Mouse (Mus musculus): Measurements from ENCODE around the gene Ptpdc1. TPM values are rescaled to one million over a fixed set of nuclear protein-coding genes. Genes with fewer than 3 reads are reported as not detected.

Ptpdc1 gene
- polyA plus RNA-seq, 1 experiment: 2.9 TPM

GRCm38 (mm10) chr13:48544391-48544790 lies 81.1 kb downstream of the Ptpdc1 start:
- Histone ChIP-seq H3K27ac (ENCODE audit: insufficient read depth, low read depth, low read length) (no peak overlapping the region), H3K4me1 (ENCODE audit: control insufficient read depth, insufficient read depth, low read length) (peaks cover 36% of the 10 kb centered on the region), H3K4me3 (ENCODE audit: insufficient read depth, low read length) (peak overlapping the region; percentile 38)
- no peak for TF ChIP-seq POLR2A (IDR thresholded peaks at IDR 0.05; ENCODE audit: borderline replicate concordance, low read depth, low read length)
- no peak for TF ChIP-seq CTCF (IDR thresholded peaks at IDR 0.05; ENCODE audit: low read depth, low read length)

GRCm38 (mm10) chr13:48540488-48540887 lies 85.0 kb downstream of the Ptpdc1 start:
- H3K4me1 ChIP-seq (ENCODE audit: control insufficient read depth, insufficient read depth, low read length): peaks cover 14% of the 10 kb centered on the region
- H3K27ac ChIP-seq (ENCODE audit: insufficient read depth, low read depth, low read length): peak overlapping the region; percentile 3; the same call in 1 of the 2 replicates
- no peak for TF ChIP-seq POLR2A (IDR thresholded peaks at IDR 0.05; ENCODE audit: borderline replicate concordance, low read depth, low read length)
- no peak for TF ChIP-seq CTCF (IDR thresholded peaks at IDR 0.05; ENCODE audit: low read depth, low read length)
- H3K4me3 ChIP-seq (ENCODE audit: insufficient read depth, low read length): no peak overlapping the region; the same call in 1 of the 2 replicates

- H3K4me1 ChIP-seq (ENCODE audit: control insufficient read depth, insufficient read depth, low read length): peaks cover 13% of the 10 kb centered on the region
- no peak overlapping the region for H3K27ac ChIP-seq (ENCODE audit: insufficient read depth, low read depth, low read length)
- no peak overlapping the region for H3K4me3 ChIP-seq (ENCODE audit: insufficient read depth, low read length)
- TF ChIP-seq POLR2A (IDR thresholded peaks at IDR 0.05; ENCODE audit: borderline replicate concordance, low read depth, low read length): no peak
- no peak for TF ChIP-seq CTCF (IDR thresholded peaks at IDR 0.05; ENCODE audit: low read depth, low read length)
Measured at GRCm38 (mm10) chr13:48533441-48533840, 92.0 kb downstream of the Ptpdc1 start.

DNA sequence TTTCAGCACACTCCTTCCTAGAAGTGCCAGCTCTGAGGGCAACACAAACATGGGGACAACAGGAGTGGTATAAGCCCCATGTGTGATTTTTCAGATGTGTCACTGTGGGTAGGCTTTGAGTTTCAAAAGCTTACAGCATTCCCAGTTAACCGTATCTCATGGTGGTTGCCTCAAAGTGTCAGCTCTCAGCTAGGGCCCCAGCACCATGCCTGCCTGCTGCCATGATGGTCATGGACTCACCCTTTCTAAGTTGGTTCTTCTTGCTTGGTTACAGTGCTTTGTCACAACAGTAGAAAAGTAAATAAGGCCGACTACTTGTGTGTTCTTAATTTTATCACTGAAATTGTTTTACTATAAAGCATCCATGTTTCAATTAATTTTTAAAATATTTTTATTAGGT lies 94.0 kb downstream of the Ptpdc1 start:
- Histone ChIP-seq H3K4me1 (ENCODE audit: control insufficient read depth, insufficient read depth, low read length) (peaks cover 13% of the 10 kb centered on the region), H3K4me3 (ENCODE audit: insufficient read depth, low read length) (no peak overlapping the region), H3K27ac (ENCODE audit: insufficient read depth, low read depth, low read length) (no peak overlapping the region)
- TF ChIP-seq CTCF (IDR thresholded peaks at IDR 0.05; ENCODE audit: low read depth, low read length): no peak
- no peak for TF ChIP-seq POLR2A (IDR thresholded peaks at IDR 0.05; ENCODE audit: borderline replicate concordance, low read depth, low read length)

DNA sequence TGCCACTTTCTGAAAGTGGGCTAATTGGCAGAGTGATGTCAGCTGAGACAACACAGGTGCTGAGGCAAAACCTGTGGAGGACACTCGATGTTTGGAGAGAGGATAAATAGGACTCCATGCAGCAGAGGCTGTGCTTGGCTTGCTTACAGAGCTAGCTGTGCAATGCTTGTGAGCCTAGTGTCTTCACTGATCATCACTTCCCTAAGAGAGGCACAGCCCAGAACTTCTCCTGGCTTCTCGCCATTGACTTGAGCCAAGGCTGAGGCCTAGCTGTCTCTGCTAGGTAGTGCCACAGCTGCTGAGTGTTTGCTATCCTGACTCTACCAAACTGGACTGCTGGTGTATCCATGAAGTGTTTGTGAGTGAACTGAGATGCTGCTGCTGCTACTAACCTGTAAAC lies 94.8 kb downstream of the Ptpdc1 start:
- no peak overlapping the region for H3K27ac ChIP-seq (ENCODE audit: insufficient read depth, low read depth, low read length)
- TF ChIP-seq CTCF (IDR thresholded peaks at IDR 0.05; ENCODE audit: low read depth, low read length) (no peak), POLR2A (IDR thresholded peaks at IDR 0.05; ENCODE audit: borderline replicate concordance, low read depth, low read length) (no peak)
- H3K4me3 ChIP-seq (ENCODE audit: insufficient read depth, low read length): no peak overlapping the region
- H3K4me1 ChIP-seq (ENCODE audit: control insufficient read depth, insufficient read depth, low read length): peaks cover 13% of the 10 kb centered on the region

DNA sequence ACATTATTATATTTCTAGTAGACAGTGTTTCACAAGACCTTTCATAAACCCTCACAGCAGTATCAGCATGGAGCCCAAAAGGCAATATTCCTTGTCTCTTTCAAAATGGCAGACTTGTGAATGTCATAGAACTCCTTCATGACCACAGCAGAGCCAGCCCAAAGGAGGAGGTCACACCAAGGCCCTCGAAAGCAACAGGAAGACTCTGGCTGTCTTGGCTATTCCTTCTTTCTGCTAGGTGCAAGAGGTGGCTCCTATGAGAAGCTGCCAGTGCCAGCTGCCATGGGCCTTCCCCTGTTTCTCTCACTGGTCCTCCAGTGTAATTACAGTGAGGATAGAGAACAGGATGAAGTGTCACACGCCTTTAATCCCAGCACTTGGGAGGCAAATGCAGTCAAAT lies 96.4 kb downstream of the Ptpdc1 start:
- Histone ChIP-seq H3K4me3 (ENCODE audit: insufficient read depth, low read length) (no peak overlapping the region), H3K4me1 (ENCODE audit: control insufficient read depth, insufficient read depth, low read length) (peaks cover 13% of the 10 kb centered on the region), H3K27ac (ENCODE audit: insufficient read depth, low read depth, low read length) (no peak overlapping the region)
- TF ChIP-seq POLR2A (IDR thresholded peaks at IDR 0.05; ENCODE audit: borderline replicate concordance, low read depth, low read length): no peak
- TF ChIP-seq CTCF (IDR thresholded peaks at IDR 0.05; ENCODE audit: low read depth, low read length): no peak

DNA sequence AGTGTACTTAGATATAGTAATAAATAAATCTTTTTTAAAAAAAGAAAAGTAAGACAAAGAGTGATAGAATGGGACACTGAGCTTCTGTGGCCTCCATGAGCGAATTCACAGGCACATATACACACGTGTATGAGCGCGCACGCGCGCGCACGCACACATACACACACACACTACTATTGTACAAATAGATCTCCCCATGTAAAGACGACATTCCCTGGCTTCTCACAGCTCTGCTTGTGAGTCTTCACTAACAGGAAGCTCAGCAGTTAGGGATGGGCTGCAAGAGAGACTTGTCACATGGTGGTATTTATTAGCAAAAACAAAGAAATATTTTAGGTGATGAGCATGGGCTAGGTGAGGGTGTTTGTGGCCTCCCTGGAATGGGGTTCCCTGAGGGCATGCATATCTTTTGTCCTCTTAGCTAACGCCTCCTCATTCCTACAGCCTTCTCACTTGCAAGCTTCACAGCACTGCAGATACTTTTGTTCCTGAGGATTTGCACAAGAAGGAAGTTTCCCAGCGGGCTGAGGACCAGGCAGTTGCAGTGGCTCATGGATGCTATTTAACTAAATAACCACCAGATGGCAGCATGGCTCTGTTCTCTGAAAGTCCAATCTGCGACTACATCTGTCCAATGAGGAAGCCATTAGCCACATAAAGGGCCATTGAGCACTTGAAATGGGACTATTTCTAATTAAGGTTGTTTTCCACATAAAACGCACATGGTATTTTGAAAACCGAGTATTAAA lies 97.2 kb downstream of the Ptpdc1 start:
- Histone ChIP-seq H3K4me1 (ENCODE audit: control insufficient read depth, insufficient read depth, low read length) (peaks cover 13% of the 10 kb centered on the region), H3K4me3 (ENCODE audit: insufficient read depth, low read length) (no peak overlapping the region), H3K27ac (ENCODE audit: insufficient read depth, low read depth, low read length) (no peak overlapping the region)
- no peak for TF ChIP-seq POLR2A (IDR thresholded peaks at IDR 0.05; ENCODE audit: borderline replicate concordance, low read depth, low read length)
- TF ChIP-seq CTCF (IDR thresholded peaks at IDR 0.05; ENCODE audit: low read depth, low read length): peak; percentile 54

Other genes with a start within 250 kb of the Ptpdc1 start
- gene Zfp169, start 112.2 kb downstream of the Ptpdc1 start, polyA plus RNA-seq (2012; ENCODE audit: insufficient read depth, insufficient read length, missing spikeins): 10.8 and 11.0 TPM in 2 replicates
- gene A830005F24Rik, start 112.1 kb downstream of the Ptpdc1 start, polyA plus RNA-seq (2012; ENCODE audit: insufficient read depth, insufficient read length, missing spikeins): not detected in 2 replicates
- gene Barx1, start 37.3 kb upstream of the Ptpdc1 start, polyA plus RNA-seq (2012; ENCODE audit: insufficient read depth, insufficient read length, missing spikeins): not detected in 2 replicates
- 19.2 and 20.4 TPM in 2 replicates for gene Phf2, start 245.5 kb upstream of the Ptpdc1 start, polyA plus RNA-seq (2012; ENCODE audit: insufficient read depth, insufficient read length, missing spikeins)

Data from bone marrow macrophage, adult 2 months (primary cell).